Mouse (Mus musculus) frontal cortex, adult (tissue): ENCODE measurements around the gene Ldb3.

Source experiments
- ATAC-seq: cut with Nextera tagmentation; 2 replicates; pipeline ENCODE4 v1.9.2; 2017; ENCODE audit warnings: mild to moderate bottlenecking, moderate library complexity, mixed read lengths; ENCODE audit not compliant: low TSS enrichment

Gene Ldb3

DNA sequence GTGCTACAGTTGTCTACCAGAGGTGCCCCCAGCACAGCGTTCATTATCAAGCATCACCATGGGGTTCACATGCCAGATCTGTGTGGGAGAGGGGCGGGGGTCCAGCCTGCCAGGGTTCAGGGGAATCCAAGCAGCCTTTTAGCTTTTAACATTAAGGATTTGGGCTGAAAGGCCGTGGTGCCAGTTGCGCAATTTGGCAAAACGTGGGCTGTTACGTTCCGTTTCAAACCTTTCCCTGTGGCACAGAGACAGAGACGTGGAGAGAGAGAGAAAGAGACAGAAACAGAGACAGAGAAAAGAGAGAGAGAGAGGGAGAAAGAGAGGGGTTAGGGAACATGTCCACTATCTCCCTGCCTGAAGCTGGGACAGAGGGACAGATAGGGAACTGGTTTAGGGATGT is 26.8 kb downstream of the Ldb3 start:
- no peak for ATAC-seq

- ATAC-seq = no peak
Observed at GRCm38 (mm10) chr14:34558947-34559346, 29.5 kb downstream of the Ldb3 start.

DNA sequence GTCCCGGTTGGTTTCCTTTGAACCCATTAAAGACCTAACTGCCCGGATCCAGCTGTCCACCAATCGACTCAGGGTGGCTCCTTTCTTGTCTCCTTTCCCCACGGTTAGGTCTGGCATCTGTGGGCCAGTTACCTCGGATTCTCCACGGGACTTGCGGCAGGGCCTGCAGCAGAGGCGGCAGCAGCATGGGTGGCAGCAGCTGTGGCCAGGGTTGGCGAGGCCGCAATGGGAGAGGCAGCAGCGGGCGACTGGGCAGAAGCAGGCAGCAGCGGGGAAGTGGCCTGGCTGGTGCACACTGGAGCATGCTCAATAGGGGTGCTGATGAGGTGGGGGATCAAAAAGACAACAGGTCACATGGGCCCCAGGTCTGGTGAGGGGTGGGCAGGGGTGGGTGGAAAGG is 33.3 kb downstream of the Ldb3 start:
- ATAC-seq = no peak

GRCm38 (mm10) chr14:34554047-34554446 is 34.4 kb downstream of the Ldb3 start:
- no peak for ATAC-seq

GRCm38 (mm10) chr14:34553470-34553869 is 35.0 kb downstream of the Ldb3 start:
- ATAC-seq = no peak

DNA sequence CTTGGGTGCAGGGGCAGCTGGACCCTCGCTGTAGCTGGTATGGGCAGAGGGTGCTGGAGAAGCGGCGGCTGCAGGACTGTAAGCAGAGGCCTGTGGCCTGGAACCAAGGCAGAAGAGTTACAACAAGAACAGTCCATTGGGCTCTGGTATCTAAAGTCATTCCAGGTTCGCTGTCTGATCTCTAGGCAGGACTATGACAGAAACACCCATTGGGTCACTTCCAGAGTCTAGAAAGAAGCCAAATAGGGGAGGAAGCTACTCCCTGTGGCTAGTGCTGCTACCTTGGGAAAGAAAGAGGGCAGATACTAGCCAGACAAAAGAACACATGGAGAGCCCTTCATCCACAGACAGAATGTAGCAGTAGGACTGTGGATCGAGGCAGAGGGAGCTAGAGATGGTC is 36.3 kb downstream of the Ldb3 start:
- ATAC-seq = no peak

- ATAC-seq = peak; percentile 86
Observed at GRCm38 (mm10) chr14:34549004-34549671, 39.3 kb downstream of the Ldb3 start.

GRCm38 (mm10) chr14:34548391-34549001 is 40.0 kb downstream of the Ldb3 start:
- ATAC-seq = peak; percentile 76

- ATAC-seq = no peak
Observed at GRCm38 (mm10) chr14:34544545-34544944, 43.9 kb downstream of the Ldb3 start.

GRCm38 (mm10) chr14:34544001-34544400 is 44.5 kb downstream of the Ldb3 start:
- no peak for ATAC-seq

DNA sequence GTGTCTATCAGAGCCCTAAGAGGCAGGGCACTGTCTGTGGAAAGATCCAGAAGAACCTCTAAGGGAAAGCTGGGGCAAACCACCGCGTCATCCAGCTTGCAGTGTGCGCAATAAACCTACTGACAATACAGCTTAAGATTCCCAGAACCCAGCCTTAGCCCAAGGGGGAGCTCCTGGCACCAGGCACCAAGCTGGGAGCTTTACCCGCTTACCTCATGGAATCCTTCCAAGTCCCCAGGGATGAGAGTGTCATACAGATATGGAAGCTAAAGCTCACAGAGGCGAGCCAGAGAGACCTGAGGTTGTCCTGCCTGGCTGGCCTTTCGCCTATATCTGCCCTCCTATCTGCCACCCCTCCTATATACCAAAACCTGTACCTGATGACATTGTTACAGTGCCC is 44.9 kb downstream of the Ldb3 start:
- ATAC-seq = no peak

DNA sequence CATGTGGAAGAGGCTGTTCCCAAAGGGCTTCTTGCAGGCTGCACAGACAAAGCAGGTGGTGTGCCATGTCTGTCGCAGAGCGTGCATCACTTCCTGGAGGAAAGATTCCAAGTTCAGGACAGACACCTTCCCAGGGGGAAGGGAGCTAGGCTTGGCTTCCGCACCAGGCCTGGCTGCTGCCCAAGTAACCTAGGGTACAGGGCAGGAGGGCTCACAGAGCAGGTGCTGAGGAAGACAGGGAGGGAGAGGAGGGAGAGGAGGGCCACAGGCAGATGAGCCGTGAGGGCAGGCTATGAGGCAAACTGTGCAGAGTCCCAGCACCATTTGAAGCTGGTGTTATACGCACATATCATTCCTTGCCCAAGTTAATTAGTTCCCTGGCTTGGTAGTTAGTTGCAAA is 46.6 kb downstream of the Ldb3 start:
- no peak for ATAC-seq

DNA sequence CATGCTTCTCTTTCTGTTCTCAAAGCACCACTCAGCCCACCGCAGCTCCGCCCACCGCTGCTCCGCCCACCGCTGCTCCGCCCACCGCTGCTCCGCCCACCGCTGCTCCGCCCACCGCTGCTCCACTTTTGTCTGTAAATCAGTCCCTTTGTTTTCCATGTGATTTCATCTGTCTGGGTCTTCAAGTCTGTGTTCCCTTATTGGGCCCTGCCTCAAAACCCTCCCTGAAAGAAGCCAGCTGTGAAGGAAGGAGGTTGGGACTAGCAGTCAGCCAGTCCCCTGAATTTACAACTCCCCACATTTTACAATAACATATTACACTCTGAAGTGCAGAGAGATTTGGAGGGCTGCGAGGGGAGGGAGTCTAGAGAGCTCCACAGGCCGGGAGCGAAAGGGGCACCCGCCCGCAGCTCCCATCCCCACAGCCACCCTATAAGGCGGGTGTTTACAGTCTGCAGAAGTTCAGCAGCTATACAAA is 47.8 kb downstream of the Ldb3 start:
- no peak for ATAC-seq

- ATAC-seq = no peak
Observed at GRCm38 (mm10) chr14:34535883-34536282, 52.6 kb downstream of the Ldb3 start.

GRCm38 (mm10) chr14:34533537-34533936 is 54.9 kb downstream of the Ldb3 start:
- ATAC-seq = no peak

GRCm38 (mm10) chr14:34532536-34532935 is 55.9 kb downstream of the Ldb3 start:
- no peak for ATAC-seq

DNA sequence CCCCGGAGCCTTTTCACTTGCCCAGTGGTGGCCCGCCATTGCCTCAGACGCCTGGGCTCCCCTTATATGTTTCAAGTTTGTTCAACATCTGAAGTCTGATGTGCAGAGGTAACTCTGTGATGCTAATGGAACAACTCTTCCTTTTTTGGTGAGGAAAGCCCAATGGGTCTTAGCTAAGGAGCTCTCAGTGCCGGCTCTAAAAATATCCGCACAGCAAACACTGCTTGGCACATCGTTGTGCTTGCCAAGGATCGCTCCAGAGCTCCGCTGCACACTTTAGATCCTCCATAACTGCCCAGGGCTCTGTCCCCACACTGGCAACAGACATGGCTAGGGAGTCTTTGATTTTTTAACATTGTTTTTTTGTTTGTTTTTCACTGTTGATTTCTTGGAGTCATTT is 59.7 kb downstream of the Ldb3 start:
- ATAC-seq = peak; percentile 96

- no peak for ATAC-seq
Observed at GRCm38 (mm10) chr14:34522701-34523100, 65.8 kb downstream of the Ldb3 start, which contains the start of gene 9230112D13Rik. 9230112D13Rik (minus strand) TSS chr14:34522801.

DNA sequence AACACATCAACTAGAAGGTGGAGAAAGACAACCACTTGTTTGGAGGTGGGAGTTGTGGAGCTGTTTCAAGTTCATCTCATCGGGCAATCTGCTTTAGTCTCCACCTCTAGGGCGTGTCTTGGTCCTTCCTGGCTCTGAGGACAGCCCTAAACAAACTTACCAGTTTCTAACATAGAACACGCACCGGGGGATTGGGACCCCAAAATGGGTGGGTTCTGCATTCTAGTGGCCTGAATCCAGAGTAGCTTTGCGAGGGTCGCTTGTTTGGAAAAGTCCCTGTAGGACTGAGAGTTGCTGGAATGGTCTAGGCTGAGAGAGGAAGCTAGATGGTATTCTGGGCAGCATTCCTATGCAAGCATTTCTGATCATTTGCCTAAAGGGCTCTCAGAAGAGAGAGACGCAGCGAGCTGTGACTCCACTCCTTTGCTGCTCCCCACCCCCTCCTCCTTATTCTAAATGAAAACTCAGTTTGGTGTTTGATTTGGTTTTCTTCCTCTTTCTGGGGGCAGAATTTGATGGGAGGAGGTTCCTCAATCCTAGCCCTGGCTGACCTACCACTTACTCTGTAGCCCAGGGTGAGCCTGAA is 70.4 kb downstream of the Ldb3 start:
- no peak for ATAC-seq

DNA sequence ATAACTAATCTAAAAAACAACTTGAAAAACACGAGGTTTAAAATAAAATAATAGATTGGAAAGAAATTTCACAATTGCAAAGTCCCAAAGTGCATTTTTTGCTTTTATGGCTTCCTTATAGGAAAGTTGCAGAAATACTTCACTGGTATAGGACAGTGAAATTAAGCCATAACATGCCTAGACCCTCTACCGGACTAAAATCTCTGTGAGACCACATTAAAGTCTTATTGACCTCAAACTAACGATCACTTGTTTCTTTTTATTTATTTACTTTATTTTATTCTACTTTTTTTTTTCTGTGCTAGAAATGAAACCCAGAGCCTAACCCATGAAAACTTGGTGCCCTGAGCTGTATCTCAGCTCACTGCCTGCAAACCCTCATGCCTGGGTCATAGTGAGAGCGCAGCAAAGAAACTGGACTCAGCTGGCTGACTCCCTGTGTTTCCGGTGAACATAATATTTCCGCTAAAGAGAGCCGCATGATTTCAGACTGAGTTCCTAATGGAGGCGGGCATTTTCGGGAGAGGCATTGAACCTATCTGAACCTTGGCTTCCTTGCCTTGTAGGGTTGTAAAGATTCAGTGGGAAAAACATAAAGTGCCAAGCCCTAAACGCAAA is 71.4 kb downstream of the Ldb3 start:
- no peak for ATAC-seq

- ATAC-seq = no peak
Observed at GRCm38 (mm10) chr14:34515860-34516259, 72.6 kb downstream of the Ldb3 start.

GRCm38 (mm10) chr14:34514120-34514519 is 74.4 kb downstream of the Ldb3 start:
- no peak for ATAC-seq

- no peak for ATAC-seq
Observed at GRCm38 (mm10) chr14:34512602-34513001, 75.9 kb downstream of the Ldb3 start.
